Mouse (Mus musculus): ENCODE results near the gene Coro1c. TPM values are rescaled to one million over a fixed set of nuclear protein-coding genes. Genes with fewer than 3 reads are reported as not detected.
A peak's percentile ranks its signal among the peaks of the same experiment; 100 is the strongest.

Gene Coro1c
- polyA plus RNA-seq, 1 experiment, result 132 TPM

DNA sequence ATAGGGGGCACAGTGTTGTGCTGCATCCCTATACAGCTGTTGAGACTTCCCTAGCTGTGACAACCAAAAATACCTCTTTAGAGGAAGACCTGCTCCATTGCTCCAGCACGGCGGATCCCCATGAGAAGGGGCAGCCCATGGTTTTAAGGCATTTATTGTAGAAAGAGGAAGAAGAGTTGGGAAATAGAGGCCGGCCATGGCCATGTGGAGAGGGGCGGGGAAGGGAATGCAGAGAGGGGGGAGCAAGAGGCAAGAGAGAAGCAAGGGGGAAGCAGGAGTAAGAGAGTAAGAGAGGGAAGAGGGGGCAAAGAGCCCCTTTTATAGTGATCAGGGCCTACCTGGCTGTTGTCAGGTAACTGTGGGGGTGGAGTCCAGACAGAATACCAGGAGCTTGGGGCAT is 98.4 kb downstream of the Coro1c start:
- no peak overlapping the region for H3K4me3 ChIP-seq (replicated peaks)
- H3K27me3 ChIP-seq (replicated peaks), result peaks cover 41% of the 10 kb centered on the region
- H3K9me3 ChIP-seq, result no peaks in the 10 kb centered on the region; the same call in 1 of the 2 replicates
- no peaks in the 10 kb centered on the region for H3K36me3 ChIP-seq (replicated peaks; ENCODE audit: low read length)
- peaks cover 49% of the 10 kb centered on the region for H3K4me1 ChIP-seq
- TF ChIP-seq FLI1 (IDR thresholded peaks at IDR 0.05; ENCODE audit: low read length) (no peak), GATA1 (IDR thresholded peaks at IDR 0.05; ENCODE audit: borderline replicate concordance, low read length) (no peak)

DNA sequence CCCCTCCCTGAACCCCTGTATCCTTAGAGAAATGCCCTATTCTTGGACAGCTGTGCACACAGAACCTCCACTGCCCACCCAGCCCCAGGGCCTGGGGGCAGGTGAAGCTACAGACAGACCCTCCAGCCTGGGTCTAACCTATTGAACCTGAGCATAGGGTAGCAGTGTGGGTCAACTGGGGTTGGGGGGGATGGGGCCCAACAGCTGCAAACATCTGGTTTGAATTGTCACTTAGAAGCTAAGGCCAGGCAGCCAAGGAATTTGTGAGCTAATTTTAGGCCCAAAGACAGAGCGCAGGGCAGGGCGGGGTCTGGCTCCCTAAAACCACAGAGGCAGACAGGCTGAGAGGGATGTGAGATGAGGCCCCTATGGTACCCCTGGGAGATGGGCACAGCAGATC is 100.4 kb downstream of the Coro1c start:
- Histone ChIP-seq H3K4me3 (replicated peaks) (no peak overlapping the region), H3K36me3 (replicated peaks; ENCODE audit: low read length) (no peaks in the 10 kb centered on the region)
- TF ChIP-seq GATA1 (IDR thresholded peaks at IDR 0.05; ENCODE audit: borderline replicate concordance, low read length) (no peak), FLI1 (IDR thresholded peaks at IDR 0.05; ENCODE audit: low read length) (no peak)

DNA sequence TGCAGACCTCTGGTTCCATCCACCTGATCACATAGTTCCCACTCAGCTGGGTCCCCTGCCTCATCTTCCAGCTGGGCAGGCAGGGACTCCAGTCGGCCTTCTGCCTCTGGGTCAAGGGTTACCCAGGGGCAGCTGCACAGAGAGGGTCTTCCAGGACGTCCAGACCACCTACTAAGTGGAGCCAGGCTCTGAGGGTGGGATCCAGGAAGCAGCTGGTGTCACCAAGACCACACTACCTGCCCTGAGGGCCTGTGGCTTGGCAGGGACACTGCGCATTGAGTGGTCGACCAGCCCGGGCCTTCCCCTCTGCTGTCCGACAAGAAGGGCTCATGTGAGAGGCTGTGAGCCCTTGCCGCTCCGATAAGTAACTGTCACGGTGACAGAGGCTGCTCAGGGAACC is 100.8 kb downstream of the Coro1c start:
- H3K36me3 ChIP-seq (replicated peaks; ENCODE audit: low read length), result no peaks in the 10 kb centered on the region
- no peak overlapping the region for H3K4me3 ChIP-seq (replicated peaks)
- peaks cover 46% of the 10 kb centered on the region for H3K27me3 ChIP-seq (replicated peaks)
- peaks cover 53% of the 10 kb centered on the region for H3K4me1 ChIP-seq
- TF ChIP-seq FLI1 (IDR thresholded peaks at IDR 0.05; ENCODE audit: low read length), result no peak
- no peaks in the 10 kb centered on the region; the same call in 1 of the 2 replicates for H3K9me3 ChIP-seq

More for the DNA sequence above, 100.4 kb downstream of the Coro1c start:
- Histone ChIP-seq H3K9me3 (no peaks in the 10 kb centered on the region; the same call in 1 of the 2 replicates), H3K4me1 (peaks cover 54% of the 10 kb centered on the region), H3K27me3 (replicated peaks) (peaks cover 45% of the 10 kb centered on the region)

DNA sequence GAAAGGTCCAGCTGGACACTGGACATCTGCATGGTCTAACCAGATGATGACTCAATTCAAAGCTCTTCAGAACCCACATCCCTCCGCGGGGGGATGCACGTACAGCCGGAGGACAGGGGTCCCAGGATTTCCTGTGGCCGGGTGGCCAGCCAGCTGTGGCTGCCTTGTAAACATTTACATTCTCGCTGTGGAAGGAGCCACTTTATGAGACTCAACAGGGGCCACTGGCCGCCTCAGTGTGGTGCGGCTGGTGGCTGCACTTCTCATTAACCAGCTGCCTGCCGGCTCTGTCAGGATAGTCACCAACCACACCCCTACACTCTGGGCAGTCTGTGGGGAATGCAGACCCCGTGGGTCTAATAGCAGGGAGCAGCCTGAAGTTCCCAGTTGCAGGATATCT is 102.1 kb downstream of the Coro1c start:
- TF ChIP-seq FLI1 (IDR thresholded peaks at IDR 0.05; ENCODE audit: low read length) (no peak), GATA1 (IDR thresholded peaks at IDR 0.05; ENCODE audit: borderline replicate concordance, low read length) (no peak)

DNA sequence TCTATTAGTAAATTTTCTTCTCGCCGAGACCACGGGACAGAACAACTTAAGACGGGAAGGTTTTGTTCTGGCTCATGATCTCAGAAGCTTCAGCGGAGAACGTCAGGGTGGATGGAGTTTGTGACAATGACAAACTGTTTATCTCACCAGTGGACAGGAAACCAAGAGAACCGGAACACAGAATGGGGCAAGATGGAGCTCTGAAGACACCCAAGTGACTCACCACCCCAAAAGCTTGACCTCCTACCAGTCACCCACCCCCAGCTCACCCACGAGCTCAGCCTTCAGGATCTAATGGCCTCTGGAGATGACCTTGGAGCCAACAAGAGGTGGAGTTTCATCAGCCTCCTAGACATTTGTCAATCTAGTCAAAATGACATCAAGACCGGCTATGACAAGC is 103.3 kb downstream of the Coro1c start:
- H3K36me3 ChIP-seq (replicated peaks; ENCODE audit: low read length), result no peaks in the 10 kb centered on the region
- TF ChIP-seq FLI1 (IDR thresholded peaks at IDR 0.05; ENCODE audit: low read length), result no peak
- no peak overlapping the region for H3K4me3 ChIP-seq (replicated peaks)
- H3K9me3 ChIP-seq, result no peaks in the 10 kb centered on the region
- H3K4me1 ChIP-seq, result peaks cover 60% of the 10 kb centered on the region
- H3K27me3 ChIP-seq (replicated peaks), result peaks cover 62% of the 10 kb centered on the region

More for the DNA sequence above, 102.1 kb downstream of the Coro1c start:
- Histone ChIP-seq H3K4me1 (peaks cover 54% of the 10 kb centered on the region), H3K27me3 (replicated peaks) (peaks cover 56% of the 10 kb centered on the region), H3K4me3 (replicated peaks) (no peak overlapping the region), H3K36me3 (replicated peaks; ENCODE audit: low read length) (no peaks in the 10 kb centered on the region), H3K9me3 (no peaks in the 10 kb centered on the region; the same call in 1 of the 2 replicates)

DNA sequence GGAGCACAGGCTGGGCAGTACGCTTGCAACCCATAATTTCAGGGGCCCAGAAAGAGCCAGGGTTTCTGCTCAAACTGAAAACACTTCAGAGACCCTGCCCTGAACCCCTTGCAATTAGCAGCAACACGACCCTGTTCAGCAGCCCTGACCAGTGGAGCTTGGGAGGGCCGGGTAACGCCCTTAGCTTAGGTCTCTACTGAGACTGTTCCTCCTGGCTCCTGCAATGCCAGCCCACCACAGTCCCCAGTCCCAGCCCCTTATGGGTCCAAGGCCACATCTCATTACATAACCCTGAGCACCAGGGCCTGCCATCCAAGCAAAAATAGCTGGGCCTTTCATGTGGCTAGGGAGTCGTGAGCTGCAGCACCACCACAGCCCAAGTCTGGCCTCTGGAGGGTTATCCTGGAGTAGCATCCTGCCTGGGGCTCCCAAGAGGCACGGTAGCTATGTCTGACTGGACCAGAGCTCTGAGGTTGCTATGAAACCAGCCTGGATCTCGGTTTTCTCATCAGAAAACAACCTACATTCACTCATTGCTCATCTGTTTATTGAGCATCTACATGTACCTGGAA is 104.1 kb downstream of the Coro1c start:
- Histone ChIP-seq H3K4me1 (peaks cover 66% of the 10 kb centered on the region), H3K27me3 (replicated peaks) (peaks cover 68% of the 10 kb centered on the region), H3K9me3 (no peaks in the 10 kb centered on the region), H3K4me3 (replicated peaks) (no peak overlapping the region), H3K36me3 (replicated peaks; ENCODE audit: low read length) (no peaks in the 10 kb centered on the region)
- TF ChIP-seq FLI1 (IDR thresholded peaks at IDR 0.05; ENCODE audit: low read length) (no peak), GATA1 (IDR thresholded peaks at IDR 0.05; ENCODE audit: borderline replicate concordance, low read length) (no peak)

DNA sequence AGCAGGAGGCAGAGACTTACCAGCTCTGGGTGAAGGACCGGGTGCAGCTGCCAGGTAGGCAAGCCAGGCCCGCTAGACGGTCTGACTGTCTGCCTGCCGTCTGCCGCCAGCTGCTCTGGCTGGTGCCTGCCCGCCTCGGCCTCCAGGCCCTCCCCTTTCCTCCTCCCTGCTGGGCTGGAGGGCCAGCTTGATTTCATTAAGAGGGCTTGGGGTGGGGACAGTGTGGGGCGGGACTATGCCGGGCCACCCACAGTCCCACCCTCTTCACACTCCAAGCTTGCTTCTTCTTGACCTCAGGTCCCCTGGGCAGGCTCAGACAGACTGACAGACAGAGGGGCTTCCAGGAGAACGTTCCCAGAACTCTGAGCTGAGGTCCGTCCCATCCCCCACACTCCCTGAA is 108.3 kb downstream of the Coro1c start, which contains the start of gene Tmem119:
Tmem119 (minus strand) TSS at position 237 of the 400 bp plus-strand sequence.
- Histone ChIP-seq H3K4me1 (peaks cover 80% of the 10 kb centered on the region), H3K9me3 (no peaks in the 10 kb centered on the region), H3K27me3 (replicated peaks) (peaks cover 70% of the 10 kb centered on the region), H3K4me3 (replicated peaks) (peak within 1 kb of the TSS; percentile 84), H3K36me3 (replicated peaks; ENCODE audit: low read length) (no peaks in the 10 kb centered on the region)
- no peak for TF ChIP-seq FLI1 (IDR thresholded peaks at IDR 0.05; ENCODE audit: low read length)

DNA sequence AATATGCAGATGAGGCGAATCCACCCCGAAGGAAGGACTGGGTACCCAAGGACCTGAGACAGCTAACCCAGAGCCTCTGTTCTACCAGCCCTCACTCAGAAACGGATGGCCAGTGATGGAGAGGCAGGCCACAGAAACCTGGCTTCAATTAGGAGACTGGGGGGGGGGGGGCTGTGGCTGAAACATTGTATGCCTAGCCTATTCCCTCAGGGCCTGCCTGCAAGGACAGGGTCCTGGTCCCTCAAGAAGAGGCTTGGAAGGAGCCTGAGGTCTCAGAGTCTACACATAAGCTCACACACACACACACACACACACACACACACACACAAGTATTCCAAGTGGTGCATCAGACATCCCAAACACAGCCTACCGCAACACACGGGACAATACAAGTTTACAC is 108.9 kb downstream of the Coro1c start:
- Histone ChIP-seq H3K4me1 (peaks cover 76% of the 10 kb centered on the region), H3K36me3 (replicated peaks; ENCODE audit: low read length) (no peaks in the 10 kb centered on the region), H3K9me3 (no peaks in the 10 kb centered on the region), H3K4me3 (replicated peaks) (peak overlapping the region; percentile 84), H3K27me3 (replicated peaks) (peaks cover 74% of the 10 kb centered on the region)
- no peak for TF ChIP-seq FLI1 (IDR thresholded peaks at IDR 0.05; ENCODE audit: low read length)
- no peak for TF ChIP-seq GATA1 (IDR thresholded peaks at IDR 0.05; ENCODE audit: borderline replicate concordance, low read length)

DNA sequence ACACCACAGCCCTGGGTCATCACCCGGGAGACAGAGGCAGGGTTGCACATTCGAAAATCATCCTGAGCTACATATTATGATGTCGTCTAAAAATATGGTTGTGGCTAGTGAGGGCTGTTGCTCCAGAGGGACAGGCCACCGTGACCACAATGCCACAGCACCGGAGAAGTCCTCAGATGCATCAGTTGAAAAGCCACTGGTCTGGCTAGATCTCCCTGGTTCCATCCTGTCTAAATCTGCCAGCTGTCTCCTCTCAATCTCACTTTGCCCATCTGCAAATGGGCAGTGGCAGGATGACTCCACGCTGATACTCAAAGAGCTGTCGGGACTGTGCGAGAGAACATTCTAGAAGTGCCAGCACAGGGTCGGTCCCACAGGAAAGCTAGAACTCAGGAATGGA is 110.0 kb downstream of the Coro1c start:
- peaks cover 80% of the 10 kb centered on the region for H3K27me3 ChIP-seq (replicated peaks)
- H3K4me3 ChIP-seq (replicated peaks), result peak overlapping the region; percentile 4
- TF ChIP-seq GATA1 (IDR thresholded peaks at IDR 0.05; ENCODE audit: borderline replicate concordance, low read length) (no peak), FLI1 (IDR thresholded peaks at IDR 0.05; ENCODE audit: low read length) (no peak)
- H3K36me3 ChIP-seq (replicated peaks; ENCODE audit: low read length), result no peaks in the 10 kb centered on the region
- peaks cover 64% of the 10 kb centered on the region for H3K4me1 ChIP-seq
- H3K9me3 ChIP-seq, result no peaks in the 10 kb centered on the region

DNA sequence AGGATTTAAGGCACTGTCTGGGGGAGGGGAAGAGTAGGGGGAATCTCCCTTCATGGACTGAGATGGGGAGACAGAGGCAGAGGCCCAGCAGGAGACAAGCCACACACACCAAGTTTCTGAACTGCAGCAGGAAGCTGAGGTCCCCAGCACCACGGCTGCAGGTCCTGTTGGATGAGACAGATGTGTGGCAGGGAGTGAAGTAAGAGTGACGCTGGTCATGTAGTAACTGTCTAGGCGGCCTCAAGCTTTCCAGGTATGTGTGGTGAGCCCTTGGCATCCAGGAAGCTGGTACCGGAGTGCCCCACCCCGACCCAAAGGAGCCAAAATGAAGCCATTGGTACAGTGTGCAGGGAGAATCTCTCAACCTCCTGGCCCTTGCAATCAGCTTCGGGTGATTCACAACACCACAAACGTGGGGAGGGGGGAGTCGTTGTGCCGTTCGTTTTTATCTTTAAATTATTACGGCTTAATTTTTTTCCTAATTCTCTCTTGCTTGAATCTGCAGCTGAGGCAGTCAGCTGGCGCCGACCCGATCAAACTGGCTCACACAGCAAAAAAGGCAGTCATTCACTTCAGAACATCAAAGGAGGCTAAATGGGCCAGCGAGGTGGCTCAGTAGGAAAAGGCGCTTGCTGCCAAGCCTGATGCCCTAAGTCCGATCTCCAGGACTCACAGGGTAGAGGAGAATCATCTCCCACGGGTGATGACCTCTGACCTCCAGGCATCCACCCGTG is 111.2 kb downstream of the Coro1c start:
- Histone ChIP-seq H3K4me3 (replicated peaks) (peak overlapping the region; percentile 80), H3K27me3 (replicated peaks) (peaks cover 81% of the 10 kb centered on the region), H3K36me3 (replicated peaks; ENCODE audit: low read length) (no peaks in the 10 kb centered on the region), H3K4me1 (peaks cover 66% of the 10 kb centered on the region), H3K9me3 (no peaks in the 10 kb centered on the region)
- TF ChIP-seq FLI1 (IDR thresholded peaks at IDR 0.05; ENCODE audit: low read length), result no peak
- TF ChIP-seq GATA1 (IDR thresholded peaks at IDR 0.05; ENCODE audit: borderline replicate concordance, low read length), result no peak

Measured in megakaryocyte, embryonic 14.5 days (primary cell).